Mouse (Mus musculus) NIH3T3 (cell line): ENCODE results near the gene Nod1.
A peak's percentile ranks its signal among the peaks of the same experiment; 100 is the strongest.

Experiments used
- DNase-seq: peaks from one replicate; pipeline ENCODE4 v3.0.0-alpha.2; 2012; ENCODE audit warnings: low read depth

The Nod1 gene

DNA sequence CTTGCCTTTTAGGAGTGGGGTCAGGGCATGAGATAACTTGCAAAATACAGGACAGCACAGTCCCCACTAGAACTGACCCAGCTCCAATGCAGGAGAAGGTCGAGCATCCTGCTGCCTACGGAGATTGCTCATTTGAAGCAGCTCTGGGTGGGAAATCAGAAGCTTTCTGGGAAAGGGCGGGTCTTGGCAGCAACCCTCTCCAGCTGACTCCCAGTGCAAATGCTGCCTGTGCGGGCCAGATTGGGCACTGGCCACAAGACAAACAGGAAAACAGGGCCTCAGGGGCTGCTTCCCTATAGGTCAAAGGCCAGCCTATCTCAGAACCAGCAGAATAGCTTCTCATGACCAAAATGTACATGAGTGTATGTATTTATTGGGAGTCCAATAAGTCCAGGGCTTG, 32.8 kb downstream of the Nod1 start:
- DNase-seq, result peak; percentile 33

- DNase-seq, result no peak
Observed at GRCm38 (mm10) chr6:54936496-54936895, 35.9 kb downstream of the Nod1 start.

GRCm38 (mm10) chr6:54934930-54935329, 37.5 kb downstream of the Nod1 start:
- no peak for DNase-seq

- DNase-seq, result no peak
Observed at GRCm38 (mm10) chr6:54934313-54934712, 38.1 kb downstream of the Nod1 start.

DNA sequence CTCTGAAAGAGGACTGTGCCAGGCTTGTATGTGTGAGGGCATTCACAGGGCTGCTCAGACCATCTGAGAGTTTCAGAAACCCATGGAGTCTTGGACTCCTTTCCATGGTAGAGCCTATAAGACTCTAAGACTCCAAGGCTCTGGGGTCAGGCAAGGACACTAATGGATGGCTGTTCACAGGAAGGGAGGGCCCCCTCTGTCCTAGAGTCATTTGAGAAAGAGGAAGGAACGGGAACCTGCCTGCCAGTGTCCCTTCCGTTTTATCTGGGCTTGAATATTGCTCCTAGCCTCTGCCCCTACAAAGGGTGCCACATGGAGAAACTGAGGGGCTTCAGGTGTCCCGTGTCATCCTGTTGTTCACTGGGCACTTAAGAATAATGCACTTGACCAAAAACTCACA, 38.5 kb downstream of the Nod1 start:
- no peak for DNase-seq

GRCm38 (mm10) chr6:54933216-54933615, 39.2 kb downstream of the Nod1 start:
- no peak for DNase-seq

GRCm38 (mm10) chr6:54932526-54932925, 39.9 kb downstream of the Nod1 start:
- no peak for DNase-seq

DNA sequence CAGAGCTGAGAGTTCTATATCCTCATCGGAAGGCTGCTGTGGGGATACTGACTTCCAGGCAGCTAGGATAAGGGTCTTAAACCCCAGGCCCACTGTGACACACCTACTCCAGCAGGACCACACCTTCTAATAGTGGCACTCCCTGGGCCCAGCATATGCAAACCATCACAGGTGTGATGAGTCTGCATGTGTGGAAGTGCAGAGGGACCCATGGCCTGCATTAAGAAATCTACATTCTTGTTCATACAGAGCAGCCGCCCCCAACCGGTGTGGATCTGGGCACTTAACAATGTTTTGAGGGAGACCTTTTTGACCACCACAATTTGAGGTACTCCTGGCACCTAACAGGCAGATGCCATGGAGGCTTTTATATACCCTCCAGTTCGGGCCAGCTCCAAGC, 40.8 kb downstream of the Nod1 start:
- DNase-seq, result no peak

DNA sequence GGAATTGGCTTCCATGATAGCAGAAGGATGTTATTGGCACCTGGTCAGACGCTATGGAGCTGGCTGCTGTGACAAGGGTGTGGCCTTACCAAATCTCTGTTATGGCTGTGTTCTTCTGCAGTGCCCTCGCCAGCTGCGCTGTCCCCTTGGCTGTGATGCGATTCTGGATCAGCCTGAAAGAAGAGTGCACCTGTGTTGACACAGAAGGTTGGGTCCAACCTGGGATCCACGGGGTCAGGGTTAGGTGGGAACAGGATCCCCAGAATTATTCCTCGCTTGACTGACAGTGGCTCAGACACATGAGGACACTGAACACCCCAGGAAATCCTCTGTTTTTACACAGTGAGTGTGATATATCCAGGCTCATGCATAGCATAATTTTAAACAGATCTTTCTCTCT, 44.5 kb downstream of the Nod1 start:
- DNase-seq, result no peak

GRCm38 (mm10) chr6:54926899-54927298, 45.5 kb downstream of the Nod1 start:
- no peak for DNase-seq

DNA sequence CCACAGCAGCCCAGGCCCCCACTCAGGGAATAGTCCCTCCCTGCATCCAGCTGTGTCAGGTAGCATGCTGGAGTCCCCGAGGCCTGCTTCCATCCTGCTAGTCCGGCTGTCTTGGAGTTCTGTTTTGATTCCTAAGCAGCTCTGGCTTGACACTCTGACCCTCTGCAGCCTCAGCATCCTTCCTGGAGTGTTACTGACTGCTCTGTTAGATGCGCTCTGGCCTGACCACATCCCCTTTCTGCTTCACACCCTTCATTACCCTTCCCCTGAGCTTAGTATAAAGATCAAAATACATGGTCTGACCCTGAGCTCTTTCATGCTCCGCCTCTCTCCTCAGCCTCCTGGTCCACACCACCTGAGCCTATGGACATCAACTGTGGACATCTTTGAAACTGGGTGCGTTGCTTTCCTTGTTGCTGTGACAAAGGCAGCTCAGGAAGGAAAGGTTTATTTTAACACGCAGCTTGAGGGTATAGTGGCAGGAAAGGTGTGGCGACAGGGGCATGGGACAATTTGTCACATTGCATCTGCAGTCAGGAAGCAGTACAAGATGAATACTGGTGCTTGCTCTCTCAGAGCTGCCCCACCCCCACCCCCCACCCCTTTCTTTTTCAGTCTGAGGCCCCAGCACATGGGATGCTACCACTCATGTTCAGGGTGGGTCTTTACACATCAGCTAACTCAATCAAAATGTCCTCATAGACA, 46.5 kb downstream of the Nod1 start:
- no peak for DNase-seq

DNA sequence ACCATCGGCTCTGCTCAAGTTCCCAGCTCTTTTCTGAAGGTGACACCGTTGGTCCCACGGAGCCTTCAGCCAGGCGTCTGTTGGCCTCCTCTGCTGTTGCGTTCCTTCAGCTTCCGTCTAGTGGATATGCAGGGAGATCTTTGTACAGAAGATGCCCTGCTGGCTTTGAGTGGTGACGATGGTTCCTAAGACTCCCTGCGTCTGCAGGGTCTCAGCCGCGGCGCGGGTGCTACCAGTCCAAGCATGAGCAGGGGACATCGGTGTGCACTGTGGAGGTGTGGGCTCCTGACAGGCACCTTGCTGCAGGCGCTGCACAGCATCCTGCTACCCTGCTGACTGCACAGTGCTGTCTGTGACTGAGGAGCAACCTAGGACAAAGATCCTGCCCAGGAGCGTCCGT, 47.9 kb downstream of the Nod1 start:
- no peak for DNase-seq

GRCm38 (mm10) chr6:54918521-54918920, 53.9 kb downstream of the Nod1 start:
- DNase-seq, result no peak

DNA sequence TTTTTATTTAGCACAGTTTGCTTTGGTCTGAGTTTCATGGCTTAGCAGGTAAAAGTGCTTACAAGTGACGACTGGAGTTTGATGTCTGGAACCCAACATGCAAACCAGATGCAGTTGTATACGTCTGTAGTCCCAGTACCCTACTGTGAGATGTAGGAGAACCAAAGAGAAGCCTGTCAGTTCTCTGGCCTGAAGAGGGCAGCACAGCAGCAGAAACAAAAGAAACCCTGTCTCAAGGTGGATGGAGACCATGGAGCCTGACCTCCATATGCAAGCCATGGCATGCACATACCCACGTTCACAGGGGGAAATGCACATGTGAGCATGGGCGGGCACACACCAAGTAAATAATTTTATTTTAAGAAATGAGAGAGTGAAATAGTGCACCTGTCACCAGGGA, 54.9 kb downstream of the Nod1 start:
- peak; percentile 81 for DNase-seq

DNA sequence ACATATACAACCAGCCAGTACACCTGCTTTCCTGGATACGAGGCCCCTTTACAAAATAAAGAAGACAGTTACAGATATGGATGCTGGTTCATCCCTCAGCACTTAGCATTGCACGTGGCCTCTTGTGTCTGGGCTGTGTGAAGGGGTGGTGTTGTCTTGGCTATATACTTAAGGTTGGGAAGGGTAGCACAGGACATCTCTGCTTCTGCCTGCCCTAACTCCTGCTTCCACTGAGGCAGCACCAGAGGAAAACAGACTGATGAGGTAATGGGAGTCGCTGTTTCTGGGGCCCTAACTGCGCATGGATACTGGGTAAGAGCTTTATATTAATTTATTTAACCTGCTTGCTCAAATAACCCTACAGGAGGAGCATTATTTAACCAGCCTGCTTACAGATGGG, 55.5 kb downstream of the Nod1 start:
- DNase-seq, result no peak

GRCm38 (mm10) chr6:54916163-54916562, 56.2 kb downstream of the Nod1 start:
- DNase-seq, result no peak

GRCm38 (mm10) chr6:54914977-54915376, 57.4 kb downstream of the Nod1 start:
- DNase-seq, result no peak

GRCm38 (mm10) chr6:54906053-54907040, 66.1 kb downstream of the Nod1 start:
- DNase-seq, result no peak

- no peak for DNase-seq
Observed at GRCm38 (mm10) chr6:54902547-54902946, 69.9 kb downstream of the Nod1 start.

- no peak for DNase-seq
Observed at GRCm38 (mm10) chr6:54900256-54900655, 72.2 kb downstream of the Nod1 start.

- peak; percentile 44 for DNase-seq
Observed at GRCm38 (mm10) chr6:54891384-54891783, 81.0 kb downstream of the Nod1 start.

- no peak for DNase-seq
Observed at GRCm38 (mm10) chr6:54890221-54890620, 82.2 kb downstream of the Nod1 start.

- DNase-seq, result no peak
Observed at GRCm38 (mm10) chr6:54886195-54886594, 86.2 kb downstream of the Nod1 start.
